Mouse (Mus musculus) forebrain, embryonic 12.5 days (tissue): ENCODE data around the gene Dnajc13. TPM values are rescaled to one million over a fixed set of nuclear protein-coding genes. Genes with fewer than 3 reads are reported as not detected.

Source experiments
- polyA plus RNA-seq: library from polyadenylated mRNA; unstranded; fragments of >200 nt; fragmentation: Nextera tagmentation; extraction: Ambion mirVana; gene quantifications from 2 replicates; pipeline ENCODE4 v1.2.1, GENCODE M21; 2016

The Dnajc13 gene
- polyA plus RNA-seq, 1 experiment from 2014 or later: 26.7 TPM

Other genes starting within 250 kb of the Dnajc13 start
- not detected in 2 replicates for gene Gm28305, start 222.3 kb downstream of the Dnajc13 start, polyA plus RNA-seq
- gene Uba5, start 199.8 kb downstream of the Dnajc13 start, polyA plus RNA-seq: 61.3 and 62.6 TPM in 2 replicates
- gene Acad11, start 199.6 kb downstream of the Dnajc13 start, polyA plus RNA-seq: 7.4 and 7.6 TPM in 2 replicates
- 0.21 and 0.63 TPM in 2 replicates for gene Ackr4, start 136.0 kb downstream of the Dnajc13 start, polyA plus RNA-seq
- gene Acpp, start 74.8 kb upstream of the Dnajc13 start, polyA plus RNA-seq: 0.09 and 0.47 TPM in 2 replicates